Mouse (Mus musculus) spleen, adult 2 months (tissue): ENCODE results near the gene Fam227a. TPM values are rescaled to one million over a fixed set of nuclear protein-coding genes. Genes with fewer than 3 reads are reported as not detected.

Experiments
- DNase-seq, 2 experiments: peaks; one replicate each; pipeline versions ENCODE4 v3.0.0 to v3.0.0-alpha.2; 2012 to 2021; ENCODE audit warnings: low spot score in 2 of 2, low read depth in 1 of 2
- H3K27ac ChIP-seq: fragments of 200-500 bp; 2 replicates; pipeline ENCODE4 v1.5.1; 2012; ENCODE audit warnings: low read length, inconsistent platforms; ENCODE audit not compliant: insufficient read depth
- H3K27me3 ChIP-seq: fragments of 200-500 bp; 2 replicates; pipeline ENCODE4 v1.6.1; 2012; ENCODE audit warnings: mild to moderate bottlenecking, moderate library complexity, low read length, inconsistent platforms; ENCODE audit not compliant: control insufficient read depth, insufficient read depth
- H3K36me3 ChIP-seq: fragments of 200-500 bp; 2 replicates; pipeline ENCODE4 v1.6.1; 2012; ENCODE audit warnings: mild to moderate bottlenecking, low read length, inconsistent platforms; ENCODE audit not compliant: control insufficient read depth, insufficient read depth
- H3K4me1 ChIP-seq: fragments of 200-500 bp; 2 replicates; pipeline ENCODE4 v1.6.1; 2011; ENCODE audit warnings: inconsistent platforms; ENCODE audit not compliant: control insufficient read depth, insufficient read depth, insufficient read length
- H3K4me3 ChIP-seq: fragments of 200-500 bp; 2 replicates; pipeline ENCODE4 v1.5.1; 2011; ENCODE audit warnings: mild to moderate bottlenecking, inconsistent platforms; ENCODE audit not compliant: insufficient read depth, insufficient read length; ENCODE audit errors: extremely low read depth
- CTCF ChIP-seq: fragments of 200-500 bp; IDR thresholded peaks from 2 replicates; pipeline ENCODE4 v1.5.1; 2011; ENCODE audit warnings: mild to moderate bottlenecking, inconsistent platforms; ENCODE audit not compliant: insufficient read depth, insufficient read length, insufficient replicate concordance; ENCODE audit errors: extremely low read depth
- POLR2A ChIP-seq: fragments of 200-500 bp; IDR thresholded peaks from 2 replicates; pipeline ENCODE4 v1.6.1; 2011; ENCODE audit warnings: low read depth, low read length, inconsistent platforms
- WGBS: fragments of 180-500 bp; shearing (Covaris S2); methylation state at CpG from one replicate; pipeline ENCODE4 v1.1.7; 2018; 5-methylcytosine and 5-hydroxymethylcytosine counted together
- polyA plus RNA-seq: library from polyadenylated mRNA; depleted of rRNA; stranded (reverse); fragments of >200 nt; gene quantifications from 2 replicates; pipeline ENCODE4 v1.2.3, GENCODE M21; 2012

The Fam227a gene
- polyA plus RNA-seq, 1 experiment = 0.41 TPM

- Histone ChIP-seq H3K36me3 (no peaks in the 10 kb centered on the region), H3K4me3 (no peak overlapping the region), H3K27ac (no peak overlapping the region), H3K27me3 (no peaks in the 10 kb centered on the region), H3K4me1 (no peaks in the 10 kb centered on the region)
- DNase-seq = no peak
- WGBS = 20% methylated on average over 7 of the region's 7 CpGs
- TF ChIP-seq CTCF (no peak), POLR2A (no peak)
Measured at GRCm38 (mm10) chr15:79618456-79618855, 40.3 kb downstream of the Fam227a start.

GRCm38 (mm10) chr15:79617135-79617534, 41.6 kb downstream of the Fam227a start:
- no peaks in the 10 kb centered on the region for H3K36me3 ChIP-seq
- H3K27me3 ChIP-seq = no peaks in the 10 kb centered on the region
- no peak for DNase-seq
- WGBS = 88% methylated on average over 11 of the region's 11 CpGs
- H3K27ac ChIP-seq = no peak overlapping the region
- H3K4me3 ChIP-seq = no peak overlapping the region
- no peaks in the 10 kb centered on the region for H3K4me1 ChIP-seq
- TF ChIP-seq CTCF = no peak
- no peak for TF ChIP-seq POLR2A

GRCm38 (mm10) chr15:79616729-79617128, 42.0 kb downstream of the Fam227a start:
- Histone ChIP-seq H3K27me3 (no peaks in the 10 kb centered on the region), H3K36me3 (no peaks in the 10 kb centered on the region), H3K4me1 (no peaks in the 10 kb centered on the region), H3K27ac (no peak overlapping the region), H3K4me3 (no peak overlapping the region)
- 73% methylated on average over 5 of the region's 5 CpGs for WGBS
- TF ChIP-seq CTCF (no peak), POLR2A (no peak)
- DNase-seq = no peak

DNA sequence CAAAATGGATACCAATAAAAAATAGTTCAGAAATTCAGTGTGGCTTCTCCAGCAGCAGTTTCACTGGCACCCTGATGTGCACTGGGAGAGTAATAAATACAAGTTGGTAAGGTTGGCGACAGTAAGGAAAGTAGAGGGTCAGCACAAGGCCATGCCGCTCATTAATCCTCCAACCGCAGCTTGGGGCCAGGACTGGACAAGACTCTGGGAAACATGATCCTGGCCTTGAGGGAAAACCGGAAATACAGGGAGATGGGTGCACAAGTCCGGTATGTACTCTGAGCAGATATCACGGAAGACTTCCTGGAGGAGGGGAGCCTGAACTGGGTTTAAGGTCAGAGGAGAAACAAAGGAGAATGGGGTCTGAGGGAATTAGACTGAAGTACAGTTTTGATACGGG, 43.3 kb downstream of the Fam227a start:
- TF ChIP-seq CTCF = no peak
- TF ChIP-seq POLR2A = no peak
- DNase-seq = no peak
- Histone ChIP-seq H3K27ac (no peak overlapping the region), H3K4me3 (no peak overlapping the region), H3K36me3 (no peaks in the 10 kb centered on the region), H3K27me3 (no peaks in the 10 kb centered on the region), H3K4me1 (no peaks in the 10 kb centered on the region)
- 90% methylated on average over 7 of the region's 7 CpGs for WGBS

DNA sequence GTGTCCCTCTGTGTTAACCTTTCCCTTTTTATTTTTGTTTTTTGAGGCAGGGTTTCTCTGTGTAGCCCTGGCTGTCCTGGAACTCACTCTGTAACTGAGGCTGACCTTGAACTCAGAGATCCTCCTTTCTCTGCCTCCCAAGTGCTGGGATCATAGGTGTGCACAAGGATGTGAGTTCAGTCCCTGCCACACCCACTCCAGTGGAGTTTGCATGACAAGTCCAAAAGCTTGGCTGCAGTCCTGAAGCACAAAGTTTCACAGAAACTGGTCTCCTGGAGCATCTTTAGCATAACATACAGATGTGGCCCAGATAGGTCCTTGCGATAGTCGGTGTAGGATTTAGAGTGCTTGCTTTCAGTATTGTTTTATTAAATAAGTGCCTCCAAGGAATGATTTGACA, 49.5 kb downstream of the Fam227a start:
- no peak overlapping the region for H3K4me3 ChIP-seq
- 88% methylated on average over 2 of the region's 2 CpGs for WGBS
- no peak for DNase-seq
- H3K4me1 ChIP-seq = 0 out of 2 replicates have a peak, but pooled peaks cover 2% of the 10 kb centered on the region
- no peak overlapping the region for H3K27ac ChIP-seq
- H3K36me3 ChIP-seq = no peaks in the 10 kb centered on the region
- peaks cover 8% of the 10 kb centered on the region for H3K27me3 ChIP-seq
- no peak for TF ChIP-seq CTCF
- TF ChIP-seq POLR2A = no peak

DNA sequence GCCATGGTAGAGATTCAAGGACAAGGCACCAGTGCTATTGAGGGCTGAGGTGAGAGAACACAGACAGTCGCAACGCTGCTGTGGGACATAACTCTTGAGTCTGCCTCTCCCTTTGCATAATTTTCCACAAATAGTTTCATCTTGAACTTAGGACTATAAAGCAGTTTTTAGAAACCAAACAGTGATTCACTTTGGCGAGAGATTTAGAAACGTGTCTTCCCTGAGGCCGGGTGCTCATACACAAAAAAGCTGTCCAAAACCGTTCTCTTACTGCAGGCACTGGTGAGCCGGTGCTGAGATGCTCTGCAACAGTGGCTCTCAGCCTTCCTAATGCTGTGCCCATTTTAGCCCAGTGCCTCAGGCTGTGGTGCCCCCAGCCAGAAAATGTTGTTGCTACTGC, 50.5 kb downstream of the Fam227a start:
- no peak overlapping the region for H3K4me3 ChIP-seq
- H3K36me3 ChIP-seq = no peaks in the 10 kb centered on the region
- H3K27me3 ChIP-seq = peaks cover 8% of the 10 kb centered on the region
- no peak for TF ChIP-seq POLR2A
- no peak for TF ChIP-seq CTCF
- H3K4me1 ChIP-seq = 0 out of 2 replicates have a peak, but pooled peaks cover 2% of the 10 kb centered on the region
- no peak overlapping the region for H3K27ac ChIP-seq
- WGBS = 86% methylated on average over 7 of the region's 7 CpGs
- no peak for DNase-seq

DNA sequence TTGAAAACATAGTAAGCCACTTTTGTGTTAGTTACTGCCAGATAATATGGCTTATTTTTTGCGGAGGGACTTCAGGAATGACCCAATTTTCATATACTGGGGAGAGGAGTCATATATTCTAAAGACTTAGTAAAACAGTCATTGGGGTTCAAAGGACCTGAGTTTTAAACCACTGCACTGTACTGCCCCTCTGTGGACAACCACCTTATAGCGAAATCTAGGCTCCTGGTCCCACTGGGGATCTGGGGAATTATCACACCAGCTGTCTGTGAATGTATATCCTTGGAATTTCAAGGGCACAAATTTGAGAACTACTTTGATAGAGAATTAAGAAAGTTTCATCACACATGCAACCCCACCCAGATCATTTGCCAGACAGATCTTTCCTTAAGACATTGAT, 51.0 kb downstream of the Fam227a start:
- H3K36me3 ChIP-seq = no peaks in the 10 kb centered on the region
- no peak for DNase-seq
- TF ChIP-seq POLR2A (no peak), CTCF (no peak)
- 0 out of 2 replicates have a peak, but pooled peaks cover 2% of the 10 kb centered on the region for H3K4me1 ChIP-seq
- no peak overlapping the region for H3K4me3 ChIP-seq
- 49% methylated on average over 2 of the region's 2 CpGs for WGBS
- H3K27me3 ChIP-seq = peaks cover 8% of the 10 kb centered on the region
- H3K27ac ChIP-seq = no peak overlapping the region
